Mouse (Mus musculus): Measurements from ENCODE around the gene Lipc. TPM values are rescaled to one million over a fixed set of nuclear protein-coding genes. Genes with fewer than 3 reads are reported as not detected.
A peak's percentile ranks its signal among the peaks of the same experiment; 100 is the strongest.

Lipc gene
- polyA plus RNA-seq, 1 experiment from 2014 or later = 0.15 TPM

GRCm38 (mm10) chr9:70979171-70979570 lies 27.1 kb upstream of the Lipc start:
- WGBS = 90% methylated on average over 5 of the region's 5 CpGs
- Histone ChIP-seq H3K9me3 (ENCODE audit: control insufficient read depth, low read length) (peaks cover 3% of the 10 kb centered on the region; the same call in 1 of the 2 replicates), H3K4me1 (ENCODE audit: control insufficient read depth, insufficient read depth, low read length) (0 out of 2 replicates have a peak, but pooled peaks cover 5% of the 10 kb centered on the region), H3K4me3 (ENCODE audit: low read depth, low read length) (no peak overlapping the region), H3K27ac (ENCODE audit: low read depth, low read length) (no peak overlapping the region), H3K27me3 (ENCODE audit: control insufficient read depth, insufficient read depth, low read length) (no peaks in the 10 kb centered on the region), H3K9ac (replicated peaks; ENCODE audit: low read depth, low read length) (no peak overlapping the region), H3K4me2 (ENCODE audit: low read depth, low read length) (no peak overlapping the region), H3K36me3 (ENCODE audit: control insufficient read depth, insufficient read depth, low read length) (no peaks in the 10 kb centered on the region)
- no peak for ATAC-seq (ENCODE audit: low read depth)

DNA sequence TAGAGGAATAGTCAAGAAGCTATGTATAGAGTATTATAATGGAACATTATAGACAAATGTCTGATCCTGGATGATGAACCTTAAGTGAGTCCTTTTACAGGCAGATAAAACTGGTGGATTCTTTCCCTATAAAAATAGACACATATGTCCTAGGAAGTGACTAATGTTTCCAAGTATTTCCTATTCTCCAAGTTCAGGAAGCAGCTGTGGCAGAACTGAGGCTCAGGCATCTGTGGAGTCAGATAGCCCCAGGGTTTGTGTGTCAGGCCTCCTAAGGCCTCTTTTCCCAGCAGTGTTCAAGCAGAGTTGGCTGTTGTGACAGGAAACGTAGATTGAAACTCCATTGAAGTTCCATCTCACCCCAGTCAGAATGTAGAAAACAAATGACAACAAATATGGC lies 25.4 kb upstream of the Lipc start:
- ATAC-seq (ENCODE audit: low read depth) = no peak
- Histone ChIP-seq H3K27me3 (ENCODE audit: control insufficient read depth, insufficient read depth, low read length) (no peaks in the 10 kb centered on the region), H3K27ac (ENCODE audit: low read depth, low read length) (no peak overlapping the region), H3K4me2 (ENCODE audit: low read depth, low read length) (no peak overlapping the region), H3K9me3 (ENCODE audit: control insufficient read depth, low read length) (peaks cover 3% of the 10 kb centered on the region; the same call in 1 of the 2 replicates), H3K9ac (replicated peaks; ENCODE audit: low read depth, low read length) (no peak overlapping the region), H3K36me3 (ENCODE audit: control insufficient read depth, insufficient read depth, low read length) (no peaks in the 10 kb centered on the region), H3K4me1 (ENCODE audit: control insufficient read depth, insufficient read depth, low read length) (0 out of 2 replicates have a peak, but pooled peaks cover 4% of the 10 kb centered on the region), H3K4me3 (ENCODE audit: low read depth, low read length) (no peak overlapping the region)
- 76% methylated on average over 1 of the region's 1 CpGs for WGBS

DNA sequence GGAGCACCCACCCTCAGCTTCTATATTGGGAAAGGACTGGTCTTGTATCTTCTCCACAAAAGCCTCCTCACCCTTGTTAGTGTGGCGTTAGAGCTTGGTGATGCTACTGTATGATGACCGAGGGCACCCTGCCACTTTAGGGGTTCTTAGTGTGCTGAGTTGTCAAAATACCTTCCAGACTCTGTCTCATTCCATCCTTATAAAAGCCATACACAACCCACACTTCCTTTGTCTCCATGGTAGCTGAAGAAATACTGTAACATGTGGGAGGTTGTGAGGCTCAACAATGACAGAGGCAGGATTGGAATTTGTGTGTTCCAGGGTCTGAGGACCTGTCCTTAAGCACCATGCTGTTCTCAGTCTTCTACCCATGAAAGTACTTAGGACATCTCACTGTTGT lies 23.9 kb upstream of the Lipc start:
- no peak overlapping the region for H3K4me2 ChIP-seq (ENCODE audit: low read depth, low read length)
- H3K4me1 ChIP-seq (ENCODE audit: control insufficient read depth, insufficient read depth, low read length) = no peaks in the 10 kb centered on the region
- 90% methylated on average over 2 of the region's 2 CpGs for WGBS
- no peaks in the 10 kb centered on the region for H3K27me3 ChIP-seq (ENCODE audit: control insufficient read depth, insufficient read depth, low read length)
- no peak overlapping the region for H3K9ac ChIP-seq (replicated peaks; ENCODE audit: low read depth, low read length)
- no peak overlapping the region for H3K27ac ChIP-seq (ENCODE audit: low read depth, low read length)
- H3K9me3 ChIP-seq (ENCODE audit: control insufficient read depth, low read length) = peaks cover 3% of the 10 kb centered on the region; the same call in 1 of the 2 replicates
- no peak for ATAC-seq (ENCODE audit: low read depth)
- H3K36me3 ChIP-seq (ENCODE audit: control insufficient read depth, insufficient read depth, low read length) = no peaks in the 10 kb centered on the region
- no peak overlapping the region for H3K4me3 ChIP-seq (ENCODE audit: low read depth, low read length)

- Histone ChIP-seq H3K4me1 (ENCODE audit: control insufficient read depth, insufficient read depth, low read length) (no peaks in the 10 kb centered on the region), H3K9me3 (ENCODE audit: control insufficient read depth, low read length) (no peaks in the 10 kb centered on the region), H3K36me3 (ENCODE audit: control insufficient read depth, insufficient read depth, low read length) (no peaks in the 10 kb centered on the region), H3K27me3 (ENCODE audit: control insufficient read depth, insufficient read depth, low read length) (no peaks in the 10 kb centered on the region), H3K27ac (ENCODE audit: low read depth, low read length) (no peak overlapping the region), H3K4me2 (ENCODE audit: low read depth, low read length) (no peak overlapping the region), H3K4me3 (ENCODE audit: low read depth, low read length) (no peak overlapping the region), H3K9ac (replicated peaks; ENCODE audit: low read depth, low read length) (no peak overlapping the region)
- ATAC-seq (ENCODE audit: low read depth) = no peak
These were observed 21.3 kb upstream of the Lipc start for GRCm38 (mm10) chr9:70973286-70973685.

GRCm38 (mm10) chr9:70969244-70969643 lies 17.2 kb upstream of the Lipc start:
- no peak for ATAC-seq (ENCODE audit: low read depth)
- 80% methylated on average over 3 of the region's 3 CpGs for WGBS

GRCm38 (mm10) chr9:70965999-70966994 lies 14.3 kb upstream of the Lipc start:
- no peak for ATAC-seq (ENCODE audit: low read depth)
- no peak overlapping the region for H3K4me2 ChIP-seq (ENCODE audit: low read depth, low read length)
- 63% methylated on average over 17 of the region's 17 CpGs for WGBS
- no peak overlapping the region for H3K27ac ChIP-seq (ENCODE audit: low read depth, low read length)
- no peaks in the 10 kb centered on the region for H3K4me1 ChIP-seq (ENCODE audit: control insufficient read depth, insufficient read depth, low read length)
- no peak overlapping the region for H3K9ac ChIP-seq (replicated peaks; ENCODE audit: low read depth, low read length)
- no peaks in the 10 kb centered on the region for H3K9me3 ChIP-seq (ENCODE audit: control insufficient read depth, low read length)
- no peaks in the 10 kb centered on the region for H3K36me3 ChIP-seq (ENCODE audit: control insufficient read depth, insufficient read depth, low read length)
- H3K27me3 ChIP-seq (ENCODE audit: control insufficient read depth, insufficient read depth, low read length) = no peaks in the 10 kb centered on the region
- H3K4me3 ChIP-seq (ENCODE audit: low read depth, low read length) = no peak overlapping the region

More at GRCm38 (mm10) chr9:70969244-70969643, 17.2 kb upstream of the Lipc start:
- H3K4me2 ChIP-seq (ENCODE audit: low read depth, low read length) = no peak overlapping the region
- H3K27ac ChIP-seq (ENCODE audit: low read depth, low read length) = no peak overlapping the region
- H3K36me3 ChIP-seq (ENCODE audit: control insufficient read depth, insufficient read depth, low read length) = no peaks in the 10 kb centered on the region
- no peaks in the 10 kb centered on the region for H3K27me3 ChIP-seq (ENCODE audit: control insufficient read depth, insufficient read depth, low read length)
- H3K9ac ChIP-seq (replicated peaks; ENCODE audit: low read depth, low read length) = no peak overlapping the region
- H3K4me3 ChIP-seq (ENCODE audit: low read depth, low read length) = no peak overlapping the region
- H3K4me1 ChIP-seq (ENCODE audit: control insufficient read depth, insufficient read depth, low read length) = no peaks in the 10 kb centered on the region
- no peaks in the 10 kb centered on the region for H3K9me3 ChIP-seq (ENCODE audit: control insufficient read depth, low read length)

GRCm38 (mm10) chr9:70965422-70965821 lies 13.4 kb upstream of the Lipc start:
- no peak overlapping the region for H3K4me3 ChIP-seq (ENCODE audit: low read depth, low read length)
- no peaks in the 10 kb centered on the region for H3K9me3 ChIP-seq (ENCODE audit: control insufficient read depth, low read length)
- WGBS = 100% methylated on average over 2 of the region's 2 CpGs
- ATAC-seq (ENCODE audit: low read depth) = no peak
- no peaks in the 10 kb centered on the region for H3K4me1 ChIP-seq (ENCODE audit: control insufficient read depth, insufficient read depth, low read length)
- H3K36me3 ChIP-seq (ENCODE audit: control insufficient read depth, insufficient read depth, low read length) = no peaks in the 10 kb centered on the region
- no peaks in the 10 kb centered on the region for H3K27me3 ChIP-seq (ENCODE audit: control insufficient read depth, insufficient read depth, low read length)
- no peak overlapping the region for H3K27ac ChIP-seq (ENCODE audit: low read depth, low read length)
- H3K4me2 ChIP-seq (ENCODE audit: low read depth, low read length) = no peak overlapping the region
- H3K9ac ChIP-seq (replicated peaks; ENCODE audit: low read depth, low read length) = no peak overlapping the region

DNA sequence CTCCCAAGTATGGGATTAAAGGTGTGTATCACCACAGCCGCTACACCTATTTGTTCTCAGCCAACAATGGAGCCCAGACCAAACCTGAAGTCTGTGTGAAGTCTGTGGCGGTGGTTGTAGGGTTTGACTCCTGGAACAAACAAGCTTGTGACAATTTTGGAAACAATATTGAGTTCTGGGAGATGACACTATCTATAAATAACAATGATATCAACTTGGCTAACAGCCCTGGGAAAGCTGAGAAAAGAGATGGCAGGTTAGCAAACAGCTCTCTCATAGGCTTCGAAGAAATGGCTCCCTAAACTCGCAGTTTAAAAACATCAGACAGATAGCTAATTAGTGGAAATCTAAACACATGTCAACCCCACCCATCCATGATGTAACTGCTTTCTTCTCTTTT lies 13.0 kb upstream of the Lipc start:
- Histone ChIP-seq H3K4me2 (ENCODE audit: low read depth, low read length) (no peak overlapping the region), H3K4me1 (ENCODE audit: control insufficient read depth, insufficient read depth, low read length) (no peaks in the 10 kb centered on the region), H3K4me3 (ENCODE audit: low read depth, low read length) (no peak overlapping the region), H3K36me3 (ENCODE audit: control insufficient read depth, insufficient read depth, low read length) (no peaks in the 10 kb centered on the region), H3K9me3 (ENCODE audit: control insufficient read depth, low read length) (no peaks in the 10 kb centered on the region), H3K27me3 (ENCODE audit: control insufficient read depth, insufficient read depth, low read length) (no peaks in the 10 kb centered on the region), H3K27ac (ENCODE audit: low read depth, low read length) (no peak overlapping the region), H3K9ac (replicated peaks; ENCODE audit: low read depth, low read length) (no peak overlapping the region)
- ATAC-seq (ENCODE audit: low read depth) = no peak
- 92% methylated on average over 4 of the region's 4 CpGs for WGBS

DNA sequence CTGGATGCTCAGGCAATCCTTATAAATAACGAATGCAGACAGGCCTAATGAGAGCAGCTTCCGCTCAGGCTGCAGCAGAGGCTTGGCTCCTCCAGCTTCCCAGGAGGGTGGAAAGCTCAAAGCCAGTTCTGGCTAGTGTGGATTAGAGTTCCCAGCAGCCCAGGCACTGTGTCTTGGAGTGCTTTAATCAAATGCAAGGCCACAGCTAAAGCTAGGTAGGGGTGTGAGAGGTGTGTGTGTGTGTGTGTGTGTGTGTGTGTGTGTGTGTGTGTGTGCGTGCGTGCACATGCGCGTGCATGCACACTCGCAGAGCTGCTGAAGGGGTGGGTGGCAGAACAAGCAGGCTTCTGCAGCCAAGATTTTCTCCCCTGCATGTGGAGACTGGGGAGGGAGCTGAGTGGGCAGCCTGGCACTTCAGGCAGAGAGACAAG lies 11.4 kb upstream of the Lipc start:
- WGBS = 75% methylated on average over 7 of the region's 7 CpGs
- Histone ChIP-seq H3K36me3 (ENCODE audit: control insufficient read depth, insufficient read depth, low read length) (no peaks in the 10 kb centered on the region), H3K4me1 (ENCODE audit: control insufficient read depth, insufficient read depth, low read length) (no peaks in the 10 kb centered on the region), H3K9ac (replicated peaks; ENCODE audit: low read depth, low read length) (no peak overlapping the region), H3K27me3 (ENCODE audit: control insufficient read depth, insufficient read depth, low read length) (no peaks in the 10 kb centered on the region), H3K4me3 (ENCODE audit: low read depth, low read length) (no peak overlapping the region), H3K27ac (ENCODE audit: low read depth, low read length) (peak overlapping the region; percentile 22; the same call in 1 of the 2 replicates), H3K9me3 (ENCODE audit: control insufficient read depth, low read length) (no peaks in the 10 kb centered on the region), H3K4me2 (ENCODE audit: low read depth, low read length) (no peak overlapping the region)
- ATAC-seq (ENCODE audit: low read depth) = no peak; the same call in 1 of the 2 replicates
